Mouse (Mus musculus) kidney, adult 2 months (tissue): ENCODE measurements around the gene Ldhb.

Source experiments
- CTCF ChIP-seq: fragments of 200-500 bp; conservative IDR thresholded peaks from 2 replicates; pipeline ENCODE4 v1.5.1; 2011; ENCODE audit warnings: low read depth, mild to moderate bottlenecking, control low read depth, low read length, moderate library complexity, mixed read lengths; ENCODE audit not compliant: insufficient read depth, insufficient read length
- POLR2A ChIP-seq: fragments of 200-500 bp; IDR thresholded peaks from one replicate; pipeline ENCODE4 v1.6.1; 2011; ENCODE audit warnings: low read depth, low read length, control low read depth

GRCm38 (mm10) chr6:142532141-142532540 lies 24.4 kb upstream of the Ldhb start:
- TF ChIP-seq CTCF = no peak
- TF ChIP-seq POLR2A = no peak
